Mouse (Mus musculus): ENCODE measurements around the gene Ptprh.
"Not testable (repeated sequence)": the region's sequence is repeated elsewhere in the genome, so short reads cannot be mapped to it uniquely, and the experiment has no call there.

The Ptprh gene

GRCm38 (mm10) chr7:4602969-4603368 lies 872 bp downstream of the Ptprh start:
- DNase-seq (ENCODE audit: low spot score): no peak

GRCm38 (mm10) chr7:4597046-4597445 lies 6.8 kb downstream of the Ptprh start:
- DNase-seq (ENCODE audit: low spot score): not testable (repeated sequence)

DNA sequence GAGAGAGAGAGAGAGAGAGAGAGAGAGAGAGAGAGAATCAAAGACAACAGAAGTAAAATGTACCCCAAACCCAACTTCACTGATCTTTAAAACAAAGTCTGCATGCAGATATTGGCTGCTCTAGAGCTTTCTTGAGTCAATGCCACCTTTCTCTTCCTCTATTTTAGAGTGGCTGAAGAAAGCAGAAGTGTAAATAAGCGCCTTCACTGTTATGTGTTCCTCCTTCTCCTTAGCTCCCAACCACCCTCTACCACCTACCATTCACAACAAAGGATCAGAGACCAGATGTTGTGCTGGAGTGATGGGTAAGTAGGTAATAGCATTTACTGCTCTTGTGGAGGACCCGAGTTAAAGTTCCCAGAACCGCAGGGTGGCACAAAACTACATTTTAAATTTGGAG lies 22.4 kb downstream of the Ptprh start:
- not testable (repeated sequence) for DNase-seq (ENCODE audit: low spot score)

- not testable (repeated sequence) for DNase-seq (ENCODE audit: low spot score)
Observed at GRCm38 (mm10) chr7:4572361-4572760, 31.5 kb downstream of the Ptprh start.

- DNase-seq (ENCODE audit: low spot score): no peak
Observed at GRCm38 (mm10) chr7:4562660-4563059, 41.2 kb downstream of the Ptprh start.

GRCm38 (mm10) chr7:4557167-4557560 lies 46.7 kb downstream of the Ptprh start:
- DNase-seq (ENCODE audit: low spot score): no peak

DNA sequence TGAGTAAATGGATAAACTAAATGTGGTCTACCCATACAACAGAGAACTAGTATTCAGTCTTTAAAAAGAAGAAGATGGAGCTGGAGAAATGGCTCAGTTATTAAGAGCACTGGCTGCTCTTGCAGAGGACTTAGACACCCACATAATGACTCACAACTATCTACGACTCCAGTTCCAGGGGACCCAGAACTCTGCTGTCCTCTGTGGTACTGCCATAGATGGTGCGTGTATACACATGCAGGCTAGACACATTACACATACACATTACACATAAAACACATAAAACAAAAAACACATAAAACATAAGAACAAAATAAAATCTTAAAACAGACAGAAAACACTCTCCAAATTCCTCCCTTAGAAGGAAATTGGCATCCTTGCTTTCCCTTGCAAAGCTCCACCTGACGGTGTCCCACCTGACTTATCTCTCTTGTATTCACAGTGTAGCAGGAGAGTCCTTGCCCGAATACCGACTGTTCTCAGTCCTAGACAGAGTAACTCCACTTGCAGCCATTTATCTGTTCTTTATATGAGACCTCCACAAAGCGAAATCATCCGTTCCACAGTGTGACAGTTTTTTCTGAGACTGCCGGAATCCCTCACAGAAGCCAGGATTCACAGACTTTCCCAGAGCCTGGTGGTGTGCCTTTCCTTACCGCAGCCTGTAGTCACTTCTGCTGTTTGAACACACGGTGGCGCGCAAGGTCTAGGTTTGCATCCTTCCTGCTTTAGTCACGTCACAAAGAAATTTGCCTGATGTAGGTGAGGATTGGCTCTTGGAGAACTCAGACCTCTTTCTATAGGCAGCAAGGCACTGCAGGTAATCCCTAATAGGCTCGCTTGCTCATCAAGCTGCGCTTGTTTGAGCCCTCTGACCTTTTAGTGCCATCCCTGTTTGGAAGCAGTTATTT lies 47.3 kb downstream of the Ptprh start:
- DNase-seq (ENCODE audit: low spot score): peak; percentile 94

- peak; percentile 41 for DNase-seq (ENCODE audit: low spot score)
Observed at GRCm38 (mm10) chr7:4547221-4547641, 56.6 kb downstream of the Ptprh start, which contains the start of gene Syt5. Gene Syt5 (minus strand): TSS chr7:4547541.

DNA sequence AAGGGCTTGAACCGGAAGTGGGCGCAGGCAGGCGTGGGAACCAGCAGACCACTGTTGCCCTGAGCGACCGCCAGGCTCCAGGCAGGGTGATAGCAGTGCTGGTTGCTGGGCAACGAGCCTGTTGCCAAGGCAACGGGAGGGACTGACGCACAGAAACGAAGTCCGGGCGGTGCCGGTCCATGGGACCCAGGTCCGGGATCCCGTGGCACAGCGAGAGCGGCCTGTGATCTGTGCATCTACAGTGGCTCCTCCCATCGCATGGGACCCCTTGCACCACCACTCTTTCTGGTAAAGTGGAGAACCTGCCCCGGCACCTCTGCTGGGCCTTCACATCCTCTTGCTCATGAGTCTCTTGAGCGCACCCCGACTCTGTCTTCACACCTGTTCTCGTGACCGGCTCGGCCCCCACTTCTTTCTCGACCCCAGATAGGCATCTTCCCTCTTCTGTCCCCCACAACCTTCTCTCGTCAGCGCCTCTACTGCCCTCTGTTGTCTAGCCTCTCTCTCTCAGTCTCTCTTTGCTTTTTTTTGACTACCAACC lies 57.2 kb downstream of the Ptprh start:
- peak; percentile 89 for DNase-seq (ENCODE audit: low spot score)

GRCm38 (mm10) chr7:4546050-4546449 lies 57.8 kb downstream of the Ptprh start:
- no peak for DNase-seq (ENCODE audit: low spot score)

DNA sequence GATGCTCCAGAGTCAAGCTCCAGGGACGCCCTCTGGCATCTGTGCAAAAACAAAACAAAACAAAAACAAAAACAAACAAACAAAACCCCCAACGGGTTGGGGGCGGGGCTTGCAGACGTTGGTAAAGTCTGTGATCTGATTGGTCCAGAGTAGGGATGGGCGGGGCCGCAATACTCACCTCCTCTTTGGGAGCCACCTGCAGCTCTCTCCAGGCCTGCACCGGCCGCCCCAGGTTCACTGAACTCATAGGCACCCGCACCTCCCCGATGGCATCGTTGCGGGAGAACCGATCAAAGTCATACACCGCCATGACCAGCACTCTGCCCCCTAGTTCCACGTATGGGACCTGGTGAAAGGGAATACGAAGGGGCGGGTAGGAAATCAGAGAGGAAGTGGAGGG lies 61.8 kb downstream of the Ptprh start:
- DNase-seq (ENCODE audit: low spot score): no peak

DNA sequence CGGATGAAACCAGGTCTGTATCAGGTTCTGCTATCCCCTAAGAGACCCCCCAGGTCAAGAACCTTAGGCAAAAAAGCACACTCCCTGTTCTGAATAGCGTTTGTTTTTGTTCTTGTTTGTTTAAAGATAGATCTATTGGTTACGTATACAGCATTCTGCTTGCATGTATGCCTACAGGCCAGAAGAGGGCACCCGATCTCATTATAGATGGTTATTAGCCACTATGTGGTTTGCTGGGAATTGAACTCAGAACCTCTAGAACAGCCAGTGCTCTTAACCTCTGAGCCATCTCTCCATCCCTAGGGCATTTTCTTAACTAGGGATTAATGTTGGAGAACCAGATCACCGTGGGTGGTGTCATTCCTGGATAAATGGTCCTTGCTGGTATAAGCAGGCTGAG lies 62.5 kb downstream of the Ptprh start:
- DNase-seq (ENCODE audit: low spot score): no peak

DNA sequence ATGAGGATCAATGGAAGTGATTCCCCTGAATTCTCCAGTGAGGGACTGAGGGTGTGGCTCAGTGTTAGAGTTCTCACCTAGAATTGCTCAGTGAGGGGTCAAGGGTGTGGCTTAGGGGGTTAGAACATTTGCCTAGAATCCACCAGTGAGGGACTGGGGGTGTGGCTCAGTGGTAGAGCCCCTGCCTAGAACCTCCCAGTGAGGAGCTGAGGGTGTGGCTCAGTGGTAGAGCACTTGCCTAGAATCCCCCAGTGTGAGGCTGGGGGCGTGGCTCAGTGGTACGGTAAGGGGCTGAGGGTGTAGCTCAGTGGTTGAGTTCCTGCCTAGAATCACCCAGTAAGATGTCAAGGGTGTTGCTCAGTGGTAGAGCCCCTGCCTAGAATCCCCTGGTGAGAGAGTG lies 64.8 kb downstream of the Ptprh start:
- DNase-seq (ENCODE audit: low spot score): no peak

DNA sequence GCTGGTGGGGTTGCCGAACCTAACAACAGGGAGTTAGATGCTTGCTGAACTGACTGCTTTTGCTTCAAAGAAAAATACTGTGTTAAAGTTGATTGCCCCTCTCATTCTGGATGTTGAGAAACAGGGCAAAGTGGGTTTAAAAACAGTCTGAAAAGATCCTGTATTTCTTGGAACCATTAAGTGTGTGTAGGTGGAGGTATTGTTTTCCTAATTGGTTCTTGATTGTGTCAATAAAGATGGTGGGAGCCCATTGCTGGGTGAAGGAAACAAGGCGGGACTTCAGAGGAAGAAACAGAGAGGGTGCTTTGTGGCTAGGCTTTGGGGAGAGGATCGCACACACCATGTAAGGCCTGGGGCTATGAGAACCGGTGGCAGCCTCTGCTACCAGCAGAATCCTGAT lies 66.7 kb downstream of the Ptprh start:
- no peak for DNase-seq (ENCODE audit: low spot score)

GRCm38 (mm10) chr7:4536369-4536768 lies 67.5 kb downstream of the Ptprh start:
- no peak for DNase-seq (ENCODE audit: low spot score)

GRCm38 (mm10) chr7:4532005-4532729 lies 71.7 kb downstream of the Ptprh start, which contains the start of gene Dnaaf3:
Gene Dnaaf3 (minus strand): TSS chr7:4532453.
- peak; percentile 96 for DNase-seq (ENCODE audit: low spot score)

DNA sequence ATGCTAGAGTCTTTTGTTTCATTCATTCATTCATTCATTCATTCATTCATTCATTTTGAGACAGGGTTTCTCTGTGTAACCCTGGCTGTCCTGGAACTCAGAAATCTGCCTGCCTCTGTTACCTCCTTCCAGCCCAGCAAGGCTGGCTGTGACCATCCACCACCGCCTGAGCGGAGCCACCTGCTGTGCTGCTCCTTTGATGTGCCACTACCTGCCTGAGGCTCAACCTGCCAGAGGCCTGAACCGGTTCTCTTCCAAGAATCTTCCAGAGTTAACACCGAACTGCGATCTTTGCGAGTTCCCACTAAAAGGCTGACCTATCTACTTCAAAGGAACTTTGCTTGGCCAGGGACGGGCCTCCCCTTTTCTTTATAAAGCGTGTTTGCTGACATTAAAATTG lies 73.7 kb downstream of the Ptprh start:
- not testable (repeated sequence) for DNase-seq (ENCODE audit: low spot score)

- no peak for DNase-seq (ENCODE audit: low spot score)
Observed at GRCm38 (mm10) chr7:4527302-4527689, 76.5 kb downstream of the Ptprh start.

DNA sequence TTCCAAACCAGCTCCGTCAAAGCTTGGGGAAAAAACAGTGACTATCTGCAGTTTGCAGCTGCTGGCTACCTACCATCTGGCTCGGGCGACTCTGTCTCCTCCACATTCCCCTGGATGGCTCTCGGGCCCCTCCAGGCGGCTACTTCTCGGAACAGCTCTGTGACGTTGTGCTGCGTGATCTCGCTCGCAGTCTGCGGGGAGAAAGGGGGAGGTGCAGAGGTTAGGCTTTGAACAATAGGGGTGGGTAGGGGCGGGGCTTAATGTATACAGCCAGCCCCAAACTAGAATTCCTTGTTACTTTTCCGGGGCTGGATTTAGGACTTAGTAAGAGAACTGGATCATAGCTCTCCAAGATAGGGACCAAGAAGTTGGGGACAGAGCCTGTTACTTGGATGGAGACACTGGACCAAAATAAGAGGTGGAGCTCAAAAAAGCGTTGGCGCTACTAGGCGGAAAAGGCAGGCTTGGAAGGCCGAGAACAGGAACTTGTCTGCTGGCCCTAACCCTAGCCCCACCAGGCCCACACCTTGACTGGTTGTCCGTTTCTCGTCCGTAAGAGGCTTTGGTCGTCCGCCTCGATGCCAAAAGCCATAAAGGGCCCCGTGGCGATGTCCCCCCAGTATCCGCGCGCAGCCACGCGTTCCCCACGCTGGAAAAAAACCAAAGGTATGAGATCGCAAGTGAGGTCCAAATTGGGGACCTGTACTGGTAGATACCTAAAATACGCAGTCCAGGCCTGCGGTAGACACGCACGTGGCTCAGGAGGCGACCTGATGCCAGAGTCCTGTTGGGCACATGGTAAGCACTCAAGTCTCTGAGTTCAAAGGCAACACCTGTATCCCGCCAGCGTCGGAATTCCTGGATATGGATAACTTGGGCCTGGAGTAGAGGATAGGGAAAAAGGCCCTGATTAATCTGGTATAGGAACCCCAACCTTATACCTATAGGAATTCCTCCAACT lies 77.2 kb downstream of the Ptprh start:
- DNase-seq (ENCODE audit: low spot score): peak; percentile 95

DNA sequence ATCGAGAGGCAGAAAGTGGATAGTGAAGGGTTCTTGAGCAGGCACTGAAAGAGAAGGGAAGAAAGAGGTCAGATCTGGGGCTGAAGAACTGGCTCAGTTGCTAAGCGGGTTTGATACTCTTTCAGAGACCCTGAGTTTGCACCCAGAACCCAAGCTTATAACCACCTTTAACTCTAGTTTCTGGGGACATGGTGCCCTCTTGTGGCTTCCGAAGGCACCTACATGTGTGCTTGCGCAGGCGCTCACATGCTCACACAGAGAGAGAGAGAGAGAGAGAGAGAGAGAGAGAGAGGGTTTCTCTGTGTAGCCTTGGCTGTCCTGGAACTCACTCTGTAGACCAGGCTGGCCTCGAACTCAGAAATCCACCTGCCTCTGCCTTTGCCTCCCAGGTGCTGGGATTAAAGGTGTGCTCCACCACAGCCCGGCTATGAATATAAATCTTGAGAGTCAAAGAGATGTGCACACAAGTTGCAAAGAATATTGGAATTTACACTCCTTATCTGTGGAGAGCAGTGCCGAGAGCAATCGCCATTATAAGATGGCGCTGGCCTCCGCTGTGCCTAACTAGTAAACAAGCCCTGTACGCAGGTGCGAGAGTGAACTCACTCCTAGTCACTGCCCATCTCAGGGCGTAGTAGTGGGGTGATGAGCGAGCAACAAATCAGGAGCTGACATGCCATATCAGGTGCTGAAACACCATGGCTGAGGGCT lies 79.5 kb downstream of the Ptprh start, which contains the start of gene Tnni3:
Tnni3 (minus strand) TSS at position 18 of the 711 bp plus-strand sequence.
- peak; percentile 88 for DNase-seq (ENCODE audit: low spot score)
